19 mouse cellular contexts compared by ENCODE assay signal in the genomic region with DNA sequence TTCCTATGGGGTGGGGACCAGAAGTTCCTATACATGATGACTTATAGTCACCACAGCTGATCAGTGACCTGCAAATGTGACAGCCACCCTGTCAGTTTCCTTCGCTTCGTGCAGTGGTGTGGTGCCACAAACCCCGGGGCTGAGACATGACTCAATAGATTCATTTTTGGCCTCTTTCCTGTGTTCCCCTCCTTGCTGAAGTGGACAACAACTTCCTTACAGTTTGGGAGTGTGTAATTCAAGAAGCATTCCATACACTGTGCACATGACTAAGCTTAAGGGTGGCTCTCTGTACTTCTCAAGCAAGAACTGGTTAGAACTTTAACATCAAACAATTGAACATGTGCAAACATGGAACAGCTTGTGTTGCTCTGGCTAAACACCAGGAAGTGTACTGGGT. TPM values are rescaled to one million over a fixed set of nuclear protein-coding genes. Genes with fewer than 3 reads are reported as not detected.
DNase-seq lines count a peak whose midpoint lies in the region; ATAC-seq and TF ChIP-seq lines count a peak whose summit lies in the region.
"Had no signal": no experiment of that assay in that cellular context is flagged by ENCODE, and none has a peak within 500 bp of the region (broad histone marks: within the 10 kb centered on the region; RNA-seq: fewer than 3 reads in every experiment).

No protein-coding gene starts in this region.

- DNase-seq in B cell, adult 2 months: peak; percentile 47 to 58
- no peak for DNase-seq in cerebellum, adult 8-10 months
- no peak for DNase-seq in heart, postnatal 10 days
- DNase-seq: cerebellum, adult 11 months; gastrocnemius, postnatal 36 days; kidney, postnatal 25 days; retina, postnatal 1 day; thymus, postnatal 36 days had no signal

- H3K4me1 ChIP-seq in intestine, embryonic 16.5 days (ENCODE audit: control insufficient read depth, insufficient read depth, low read length): peaks cover 16% of the 10 kb centered on the region
- peaks cover 6% of the 10 kb centered on the region; the same call in 1 of the 2 replicates for H3K4me1 ChIP-seq in intestine, embryonic 15.5 days (replicated peaks)
- peaks cover 10% of the 10 kb centered on the region; the same call in 1 of the 2 replicates for H3K4me1 ChIP-seq in small intestine, adult 2 months (ENCODE audit: control insufficient read depth, insufficient read depth, insufficient read length, low read length)
- H3K4me1 ChIP-seq in heart, embryonic 12.5 days (replicated peaks): 0 out of 2 replicates have a peak, but pooled peaks cover 11% of the 10 kb centered on the region
- H3K4me1 ChIP-seq: forebrain, embryonic 15.5 days had no signal

- H3K36me3 ChIP-seq in intestine, embryonic 16.5 days (ENCODE audit: control insufficient read depth, insufficient read depth, low read length): no peaks in the 10 kb centered on the region
- H3K36me3 ChIP-seq in intestine, embryonic 15.5 days: no peaks in the 10 kb centered on the region
- peaks cover 27% of the 10 kb centered on the region for H3K36me3 ChIP-seq in small intestine, adult 2 months (ENCODE audit: control insufficient read depth, insufficient read depth, low read length)
- H3K36me3 ChIP-seq in heart, embryonic 12.5 days: no peaks in the 10 kb centered on the region
- H3K36me3 ChIP-seq: forebrain, embryonic 15.5 days; lung, embryonic 15.5 days had no signal

- ATAC-seq in intestine, embryonic 16.5 days: peak; percentile 18; the same call in 1 of the 2 replicates
- no peak for ATAC-seq in intestine, embryonic 15.5 days
- peak; percentile 68 for ATAC-seq in granulocyte monocyte progenitor cell, adult 5-6 weeks (replicated peaks; ENCODE audit: poor library complexity, severe bottlenecking)
- ATAC-seq in heart, embryonic 12.5 days (ENCODE audit: insufficient number of reproducible peaks, low FRiP score): no peak
- ATAC-seq: forebrain, embryonic 15.5 days; hindbrain, postnatal 0 days had no signal

- intact Hi-C loops in heart, postnatal 10 days (cut with DNase I): no loop called here

- WGBS in intestine, embryonic 16.5 days: 87% methylated on average over 3 of the region's 3 CpGs
- 86% methylated on average over 3 of the region's 3 CpGs for WGBS in intestine, embryonic 15.5 days
- WGBS in small intestine, adult 2 months: 58% methylated on average over 3 of the region's 3 CpGs
- 70% methylated on average over 3 of the region's 3 CpGs for WGBS in heart, embryonic 12.5 days

- no peak overlapping the region for H3K4me2 ChIP-seq in intestine, embryonic 16.5 days (ENCODE audit: low read depth, low read length)
- no peak overlapping the region for H3K4me2 ChIP-seq in intestine, embryonic 15.5 days (replicated peaks)
- H3K4me2 ChIP-seq in heart, embryonic 12.5 days: no peak overlapping the region
- H3K4me2 ChIP-seq: forebrain, embryonic 15.5 days; lung, embryonic 15.5 days had no signal

- TF ChIP-seq POLR2A in small intestine, adult 2 months (IDR thresholded peaks at IDR 0.05; ENCODE audit: low read depth, low read length): no peak

- H3K27ac ChIP-seq in intestine, embryonic 16.5 days (ENCODE audit: low read length): no peak overlapping the region
- H3K27ac ChIP-seq in intestine, embryonic 15.5 days: no peak overlapping the region
- H3K27ac ChIP-seq in small intestine, adult 2 months (ENCODE audit: insufficient read depth, low read depth, low read length): peak overlapping the region; percentile 82
- no peak overlapping the region for H3K27ac ChIP-seq in heart, embryonic 12.5 days (ENCODE audit: poor library complexity, severe bottlenecking)
- H3K27ac ChIP-seq: forebrain, embryonic 15.5 days; hindbrain, postnatal 0 days; lung, embryonic 15.5 days had no signal

- H3K4me3 ChIP-seq in intestine, embryonic 16.5 days (ENCODE audit: low read length): no peak overlapping the region
- H3K4me3 ChIP-seq in intestine, embryonic 15.5 days (replicated peaks): no peak overlapping the region
- H3K4me3 ChIP-seq in small intestine, adult 2 months (ENCODE audit: low read depth, low read length): no peak overlapping the region
- no peak overlapping the region for H3K4me3 ChIP-seq in heart, embryonic 12.5 days
- H3K4me3 ChIP-seq: forebrain, embryonic 15.5 days; lung, embryonic 15.5 days had no signal

- H3K27me3 ChIP-seq in intestine, embryonic 16.5 days (replicated peaks; ENCODE audit: control insufficient read depth, insufficient read depth, low read length): no peaks in the 10 kb centered on the region
- H3K27me3 ChIP-seq in intestine, embryonic 15.5 days (replicated peaks): no peaks in the 10 kb centered on the region
- no peaks in the 10 kb centered on the region for H3K27me3 ChIP-seq in small intestine, adult 2 months (ENCODE audit: control insufficient read depth, insufficient read depth, low read length)
- H3K27me3 ChIP-seq in heart, embryonic 12.5 days (replicated peaks): no peaks in the 10 kb centered on the region
- H3K27me3 ChIP-seq: forebrain, embryonic 15.5 days; lung, embryonic 15.5 days had no signal

- H3K9me3 ChIP-seq in intestine, embryonic 16.5 days (ENCODE audit: control insufficient read depth, low read length): no peaks in the 10 kb centered on the region
- no peaks in the 10 kb centered on the region for H3K9me3 ChIP-seq in intestine, embryonic 15.5 days
- no peaks in the 10 kb centered on the region for H3K9me3 ChIP-seq in heart, embryonic 12.5 days (replicated peaks)
- H3K9me3 ChIP-seq: forebrain, embryonic 15.5 days; lung, embryonic 15.5 days had no signal

- no peak overlapping the region for H3K9ac ChIP-seq in intestine, embryonic 16.5 days (ENCODE audit: low read depth, low read length)
- no peak overlapping the region for H3K9ac ChIP-seq in intestine, embryonic 15.5 days
- no peak overlapping the region for H3K9ac ChIP-seq in heart, embryonic 12.5 days
- H3K9ac ChIP-seq: forebrain, embryonic 15.5 days; lung, embryonic 15.5 days had no signal

- TF ChIP-seq CTCF in small intestine, adult 2 months (IDR thresholded peaks at IDR 0.05; ENCODE audit: extremely low read depth, insufficient read length, insufficient replicate concordance, low read depth, low read length): no peak

RNA-seq across cellular contexts. Expression of a gene that starts 29.1 kb away (rescaled TPM):
- polyA plus RNA-seq in intestine, embryonic 16.5 days (2015; fragmentation: Nextera tagmentation; extraction: Ambion mirVana): 37.9 and 43.5 TPM in 2 replicates
- polyA plus RNA-seq in intestine, embryonic 15.5 days (2015; fragmentation: Nextera tagmentation; extraction: Ambion mirVana): 26.9 and 29.0 TPM in 2 replicates
- not detected in 2 replicates for total RNA-seq in granulocyte monocyte progenitor cell, adult 5-6 weeks (2014; fragmentation: Nextera tagmentation)
- 0.36 TPM in 1 of 2 replicates, not detected in the other for total RNA-seq in granulocyte monocyte progenitor cell, adult 5-6 weeks (2017)
- polyA plus RNA-seq in small intestine, adult 2 months (2012; rRNA removed): 2.0 and 6.1 TPM in 2 replicates
- total RNA-seq in heart, postnatal 10 days (2021): under 1 TPM in 1 of 2 experiments, not detected in 1; 0.38 TPM
- polyA plus RNA-seq in heart, embryonic 12.5 days (2016; fragmentation: Nextera tagmentation; extraction: Ambion mirVana): 0.35 and 0.52 TPM in 2 replicates
- total RNA-seq: gastrocnemius, postnatal 36 days; heart, postnatal 25 days had no signal

RNA-seq across cellular contexts. Expression of a gene that starts 50.5 kb away (rescaled TPM):
- 0.10 and 0.11 TPM in 2 replicates for polyA plus RNA-seq in intestine, embryonic 16.5 days (2015; fragmentation: Nextera tagmentation; extraction: Ambion mirVana)
- 0.06 TPM in 1 of 2 replicates, not detected in the other for polyA plus RNA-seq in intestine, embryonic 15.5 days (2015; fragmentation: Nextera tagmentation; extraction: Ambion mirVana)
- total RNA-seq in granulocyte monocyte progenitor cell, adult 5-6 weeks (2014; fragmentation: Nextera tagmentation): not detected in 2 replicates
- total RNA-seq in granulocyte monocyte progenitor cell, adult 5-6 weeks (2017): 0.47 TPM in 1 of 2 replicates, not detected in the other
- polyA plus RNA-seq in small intestine, adult 2 months (2012; rRNA removed): not detected in 2 replicates
- not detected for total RNA-seq in heart, postnatal 10 days (2021)
- polyA plus RNA-seq in heart, embryonic 12.5 days (2016; fragmentation: Nextera tagmentation; extraction: Ambion mirVana): not detected in 2 replicates
- total RNA-seq: gastrocnemius, postnatal 36 days; heart, postnatal 25 days; hindbrain, postnatal 0 days; midbrain, postnatal 0 days had no signal
- polyA plus RNA-seq: forebrain, embryonic 15.5 days; neural tube, embryonic 14.5 days had no signal

Comparison
In these comparisons a context has a peak if more than half of its experiments do, and no peak if none do; other contexts are left out.
1. ATAC-seq: peak in intestine, embryonic 16.5 days (single experiment) and granulocyte monocyte progenitor cell, adult 5-6 weeks (single experiment); none in intestine, embryonic 15.5 days (single experiment) and heart, embryonic 12.5 days (single experiment).
2. DNase-seq: peak in B cell, adult 2 months (2 of 2); none in cerebellum, adult 8-10 months (single experiment) and heart, postnatal 10 days (0 of 2).